In the genomic region with DNA sequence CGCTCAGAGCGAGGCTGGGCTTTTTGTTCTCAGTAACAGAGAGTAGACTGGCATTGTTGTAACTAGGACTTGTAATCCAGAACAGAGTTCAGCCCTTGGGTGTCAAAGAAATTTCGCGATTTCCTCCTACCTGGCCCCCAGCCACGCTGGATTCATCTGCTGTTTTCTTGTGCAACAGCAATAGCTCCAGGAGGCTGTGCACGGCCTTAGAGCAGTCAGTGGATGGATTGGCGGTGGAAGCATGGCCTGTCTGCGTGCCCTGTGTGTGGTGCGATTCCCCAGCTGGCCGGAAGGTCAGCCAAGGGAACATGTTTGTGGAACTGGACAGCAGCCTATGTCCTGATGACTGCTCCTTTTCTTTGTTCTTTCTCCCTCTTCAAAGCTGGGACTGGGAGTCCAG, we compare ENCODE assay signal across 10 mouse cellular contexts. TPM values are rescaled to one million over a fixed set of nuclear protein-coding genes. Genes with fewer than 3 reads are reported as not detected.
DNase-seq lines count a peak whose midpoint lies in the region; ATAC-seq and TF ChIP-seq lines count a peak whose summit lies in the region.
"Had no signal": no experiment of that assay in that cellular context is flagged by ENCODE, and none has a peak within 500 bp of the region (broad histone marks: within the 10 kb centered on the region; RNA-seq: fewer than 3 reads in every experiment).

No protein-coding gene starts in this region.

- H3K27ac ChIP-seq in kidney, embryonic 14.5 days (ENCODE audit: low read depth, low read length), result no peak overlapping the region
- no peak overlapping the region for H3K27ac ChIP-seq in stomach, postnatal 0 days (replicated peaks)
- H3K27ac ChIP-seq in forebrain, embryonic 13.5 days, result no peak overlapping the region
- H3K27ac ChIP-seq: embryonic facial prominence, embryonic 15.5 days; liver, embryonic 13.5 days had no signal

- intact Hi-C loops in left cerebral cortex, postnatal 36 days (cut with DNase I), result no loop called here

- no peak for TF ChIP-seq EP300 in stomach, postnatal 0 days (optimal IDR thresholded peaks at IDR 0.05)

- 72% methylated on average over 10 of the region's 10 CpGs for WGBS in kidney, embryonic 14.5 days
- 53% methylated on average over 10 of the region's 10 CpGs for WGBS in stomach, postnatal 0 days
- WGBS in forebrain, embryonic 13.5 days, result 89% methylated on average over 10 of the region's 10 CpGs

- no peak for ATAC-seq in kidney, embryonic 14.5 days (ENCODE audit: low FRiP score, low TSS enrichment)
- peak; percentile 80 for ATAC-seq in stomach, postnatal 0 days (ENCODE audit: low FRiP score, low TSS enrichment)
- no peak for ATAC-seq in forebrain, embryonic 13.5 days

- peak; percentile 43 for DNase-seq in kidney, adult 11 months
- DNase-seq in cerebellum, adult 9-10 months, result peak; percentile 69
- DNase-seq in kidney, postnatal 10 days, result peak; percentile 76
- DNase-seq in stomach, postnatal 0 days (ENCODE audit: low spot score), result peak; percentile 24
- DNase-seq in left cerebral cortex, postnatal 36 days (ENCODE audit: low spot score in 2 of 2), result no peak
- no peak for DNase-seq in T-cell, adult 2 months (ENCODE audit: low spot score)
- DNase-seq: liver, embryonic 13.5 days had no signal

- no peak overlapping the region for H3K9ac ChIP-seq in kidney, embryonic 14.5 days (ENCODE audit: low read depth, low read length)
- H3K9ac ChIP-seq in stomach, postnatal 0 days (ENCODE audit: low read length), result no peak overlapping the region
- H3K9ac ChIP-seq in forebrain, embryonic 13.5 days, result no peak overlapping the region
- H3K9ac ChIP-seq: embryonic facial prominence, embryonic 15.5 days; liver, embryonic 13.5 days had no signal

- H3K4me1 ChIP-seq in kidney, embryonic 14.5 days (ENCODE audit: control insufficient read depth, insufficient read depth, low read length), result peaks cover 11% of the 10 kb centered on the region; the same call in 1 of the 2 replicates
- H3K4me1 ChIP-seq in stomach, postnatal 0 days (replicated peaks; ENCODE audit: control insufficient read depth, insufficient read depth), result no peaks in the 10 kb centered on the region
- peaks cover 6% of the 10 kb centered on the region for H3K4me1 ChIP-seq in forebrain, embryonic 13.5 days
- H3K4me1 ChIP-seq: embryonic facial prominence, embryonic 15.5 days; liver, embryonic 13.5 days had no signal

- H3K4me2 ChIP-seq in kidney, embryonic 14.5 days (replicated peaks; ENCODE audit: low read depth, low read length), result no peak overlapping the region
- no peak overlapping the region; the same call in 1 of the 2 replicates for H3K4me2 ChIP-seq in stomach, postnatal 0 days (replicated peaks; ENCODE audit: low read depth)
- no peak overlapping the region for H3K4me2 ChIP-seq in forebrain, embryonic 13.5 days
- H3K4me2 ChIP-seq: embryonic facial prominence, embryonic 15.5 days; liver, embryonic 13.5 days had no signal

- no peaks in the 10 kb centered on the region for H3K36me3 ChIP-seq in kidney, embryonic 14.5 days (ENCODE audit: control insufficient read depth, insufficient read depth, low read length)
- H3K36me3 ChIP-seq in stomach, postnatal 0 days (ENCODE audit: control insufficient read depth, insufficient read depth, low read length), result no peaks in the 10 kb centered on the region
- no peaks in the 10 kb centered on the region for H3K36me3 ChIP-seq in forebrain, embryonic 13.5 days (ENCODE audit: poor library complexity, severe bottlenecking)
- H3K36me3 ChIP-seq: embryonic facial prominence, embryonic 15.5 days; liver, embryonic 13.5 days had no signal

- no peak overlapping the region for H3K4me3 ChIP-seq in kidney, embryonic 14.5 days (ENCODE audit: low read length)
- H3K4me3 ChIP-seq in stomach, postnatal 0 days (ENCODE audit: low read depth, low read length), result no peak overlapping the region
- H3K4me3 ChIP-seq in forebrain, embryonic 13.5 days, result no peak overlapping the region
- H3K4me3 ChIP-seq: embryonic facial prominence, embryonic 15.5 days; liver, embryonic 13.5 days had no signal

- H3K27me3 ChIP-seq in kidney, embryonic 14.5 days (ENCODE audit: control insufficient read depth, insufficient read depth, low read length), result no peaks in the 10 kb centered on the region
- H3K27me3 ChIP-seq in stomach, postnatal 0 days (ENCODE audit: control insufficient read depth, insufficient read depth, low read length), result no peaks in the 10 kb centered on the region
- no peaks in the 10 kb centered on the region for H3K27me3 ChIP-seq in forebrain, embryonic 13.5 days
- H3K27me3 ChIP-seq: embryonic facial prominence, embryonic 15.5 days; liver, embryonic 13.5 days had no signal

- peak; percentile 16; the same call in 1 of the 2 replicates for TF ChIP-seq CTCF in stomach, postnatal 0 days (IDR thresholded peaks at IDR 0.05; ENCODE audit: low read depth)

- no peaks in the 10 kb centered on the region for H3K9me3 ChIP-seq in kidney, embryonic 14.5 days (ENCODE audit: control insufficient read depth, low read length)
- no peaks in the 10 kb centered on the region for H3K9me3 ChIP-seq in stomach, postnatal 0 days (ENCODE audit: control insufficient read depth, low read length)
- H3K9me3 ChIP-seq in forebrain, embryonic 13.5 days (replicated peaks), result no peaks in the 10 kb centered on the region
- H3K9me3 ChIP-seq: embryonic facial prominence, embryonic 15.5 days; liver, embryonic 13.5 days had no signal

RNA-seq across cellular contexts. Expression of a gene that starts 46.4 kb away (rescaled TPM):
- 30.0 and 45.7 TPM in 2 replicates for polyA plus RNA-seq in kidney, embryonic 14.5 days (2014; fragmentation: Nextera tagmentation; extraction: Ambion mirVana)
- 104 and 110 TPM in 2 replicates for polyA plus RNA-seq in stomach, postnatal 0 days (2015; fragmentation: Nextera tagmentation; extraction: Ambion mirVana)
- total RNA-seq in left cerebral cortex, postnatal 36 days (2021), result 10 to 100 TPM; 54.7 to 56.5 TPM
- polyA plus RNA-seq in forebrain, embryonic 13.5 days (2015; fragmentation: Nextera tagmentation; extraction: Ambion mirVana), result 62.1 and 66.0 TPM in 2 replicates

Comparison
In these comparisons a context has a peak if more than half of its experiments do, and no peak if none do; other contexts are left out.
1. DNase-seq: peak in kidney, adult 11 months (single experiment), cerebellum, adult 9-10 months (single experiment), kidney, postnatal 10 days (single experiment) and stomach, postnatal 0 days (single experiment); none in left cerebral cortex, postnatal 36 days (0 of 2) and T-cell, adult 2 months (single experiment).